Mouse (Mus musculus) bone marrow macrophage, adult 2 months (primary cell): ENCODE data around the gene Apbb2.

Experiments
- CTCF ChIP-seq: IDR thresholded peaks from 2 replicates; pipeline ENCODE4 v1.5.1; 2012; ENCODE audit warnings: low read depth, mild to moderate bottlenecking, low read length, moderate library complexity
- POLR2A ChIP-seq: IDR thresholded peaks from 2 replicates; pipeline ENCODE4 v1.6.1; 2012; ENCODE audit warnings: mild to moderate bottlenecking, low read depth, low read length, borderline replicate concordance

GRCm38 (mm10) chr5:66579066-66579465, 39.5 kb downstream of the Apbb2 start:
- TF ChIP-seq CTCF (no peak), POLR2A (no peak)
